Mouse (Mus musculus) heart, embryonic 13.5 days (tissue): ENCODE data around the gene LTO1. TPM values are rescaled to one million over a fixed set of nuclear protein-coding genes. Genes with fewer than 3 reads are reported as not detected.

Experiments
- ATAC-seq: fragments of 200-750 bp; cut with Nextera tagmentation; 2 replicates; pipeline ENCODE4 v1.8.0; 2017; ENCODE audit warnings: moderate TSS enrichment; ENCODE audit not compliant: insufficient number of reproducible peaks, low FRiP score, low TSS enrichment; ENCODE audit errors: extremely low read depth
- H3K27ac ChIP-seq: fragments of 300-500 bp; sonication (generic); replicated peaks from 2 replicates; pipeline ENCODE4 v1.5.1; 2015; ENCODE audit warnings: moderate library complexity, mild to moderate bottlenecking, inconsistent platforms
- H3K27me3 ChIP-seq: fragments of 300-500 bp; sonication (generic); replicated peaks from 2 replicates; pipeline ENCODE4 v1.6.1; 2015; ENCODE audit warnings: mild to moderate bottlenecking, inconsistent platforms
- H3K36me3 ChIP-seq: fragments of 300-500 bp; sonication (generic); 2 replicates; pipeline ENCODE4 v1.6.1; 2015; ENCODE audit warnings: mild to moderate bottlenecking, inconsistent platforms
- H3K4me1 ChIP-seq: fragments of 300-500 bp; sonication (generic); 2 replicates; pipeline ENCODE4 v1.6.1; 2015; ENCODE audit warnings: inconsistent platforms
- H3K4me2 ChIP-seq: fragments of 300-500 bp; sonication (generic); 2 replicates; pipeline ENCODE4 v1.6.1; 2015; ENCODE audit warnings: inconsistent platforms, mild to moderate bottlenecking, moderate library complexity
- H3K4me3 ChIP-seq: fragments of 300-500 bp; sonication (generic); 2 replicates; pipeline ENCODE4 v1.5.1; 2015; ENCODE audit warnings: moderate library complexity, mild to moderate bottlenecking, inconsistent platforms
- H3K9ac ChIP-seq: fragments of 300-500 bp; sonication (generic); 2 replicates; pipeline ENCODE4 v1.6.1; 2015; ENCODE audit warnings: inconsistent platforms, mild to moderate bottlenecking, moderate library complexity
- H3K9me3 ChIP-seq: fragments of 300-500 bp; sonication (generic); 2 replicates; pipeline ENCODE4 v1.6.1; 2016; ENCODE audit warnings: inconsistent platforms
- WGBS: fragments of 180-500 bp; shearing (Covaris S2); methylation state at CpG from one replicate; pipeline ENCODE4 v1.1.7; 2015; ENCODE audit warnings: mixed read lengths; 5-methylcytosine and 5-hydroxymethylcytosine counted together
- polyA plus RNA-seq: library from polyadenylated mRNA; unstranded; fragments of >200 nt; fragmentation: Nextera tagmentation; extraction: Ambion mirVana; gene quantifications from 2 replicates; pipeline ENCODE4 v1.2.1, GENCODE M21; 2015

LTO1 gene
- polyA plus RNA-seq, 1 experiment from 2014 or later: 19.7 TPM

- no peak overlapping the region for H3K27ac ChIP-seq
- ATAC-seq: no peak
- no peaks in the 10 kb centered on the region for H3K27me3 ChIP-seq
- H3K4me2 ChIP-seq: no peak overlapping the region
- peaks cover 25% of the 10 kb centered on the region for H3K4me1 ChIP-seq
- H3K9me3 ChIP-seq: no peaks in the 10 kb centered on the region
- H3K4me3 ChIP-seq: no peak overlapping the region
- 80% methylated on average over 3 of the region's 3 CpGs for WGBS
- H3K36me3 ChIP-seq: peaks cover 83% of the 10 kb centered on the region
- H3K9ac ChIP-seq: no peak overlapping the region
These were observed 18.4 kb downstream of the LTO1 start for GRCm38 (mm10) chr7:144933336-144933735.

GRCm38 (mm10) chr7:144933796-144934195, 18.9 kb downstream of the LTO1 start:
- Histone ChIP-seq H3K4me3 (no peak overlapping the region), H3K4me2 (no peak overlapping the region), H3K9me3 (no peaks in the 10 kb centered on the region), H3K27me3 (0 out of 2 replicates have a peak, but pooled peaks cover 1% of the 10 kb centered on the region), H3K4me1 (peaks cover 22% of the 10 kb centered on the region), H3K27ac (no peak overlapping the region), H3K9ac (no peak overlapping the region), H3K36me3 (peaks cover 83% of the 10 kb centered on the region)
- no peak for ATAC-seq
- WGBS: 89% methylated on average over 8 of the region's 8 CpGs

GRCm38 (mm10) chr7:144934901-144935300, 20.0 kb downstream of the LTO1 start:
- H3K9me3 ChIP-seq: no peaks in the 10 kb centered on the region
- 0 out of 2 replicates have a peak, but pooled peaks cover 3% of the 10 kb centered on the region for H3K27me3 ChIP-seq
- no peak overlapping the region for H3K27ac ChIP-seq
- H3K9ac ChIP-seq: no peak overlapping the region
- H3K4me2 ChIP-seq: no peak overlapping the region
- H3K4me1 ChIP-seq: peaks cover 22% of the 10 kb centered on the region
- H3K4me3 ChIP-seq: no peak overlapping the region
- no peak for ATAC-seq
- WGBS: 76% methylated on average over 5 of the region's 5 CpGs
- H3K36me3 ChIP-seq: peaks cover 73% of the 10 kb centered on the region

- Histone ChIP-seq H3K4me1 (peaks cover 28% of the 10 kb centered on the region), H3K9me3 (no peaks in the 10 kb centered on the region), H3K36me3 (peaks cover 67% of the 10 kb centered on the region), H3K4me2 (no peak overlapping the region), H3K9ac (peak overlapping the region; percentile 40; the same call in 1 of the 2 replicates), H3K27me3 (0 out of 2 replicates have a peak, but pooled peaks cover 3% of the 10 kb centered on the region), H3K4me3 (no peak overlapping the region), H3K27ac (no peak overlapping the region)
- WGBS: 51% methylated on average over 5 of the region's 5 CpGs
- no peak for ATAC-seq
These were observed 20.7 kb downstream of the LTO1 start for GRCm38 (mm10) chr7:144935563-144935962.

GRCm38 (mm10) chr7:144936311-144936880, 21.5 kb downstream of the LTO1 start:
- Histone ChIP-seq H3K27ac (no peak overlapping the region), H3K4me1 (peaks cover 35% of the 10 kb centered on the region), H3K36me3 (peaks cover 59% of the 10 kb centered on the region), H3K9ac (peak overlapping the region; percentile 40; the same call in 1 of the 2 replicates), H3K9me3 (no peaks in the 10 kb centered on the region), H3K4me3 (no peak overlapping the region), H3K4me2 (no peak overlapping the region), H3K27me3 (0 out of 2 replicates have a peak, but pooled peaks cover 3% of the 10 kb centered on the region)
- WGBS: 76% methylated on average over 4 of the region's 4 CpGs
- no peak for ATAC-seq

DNA sequence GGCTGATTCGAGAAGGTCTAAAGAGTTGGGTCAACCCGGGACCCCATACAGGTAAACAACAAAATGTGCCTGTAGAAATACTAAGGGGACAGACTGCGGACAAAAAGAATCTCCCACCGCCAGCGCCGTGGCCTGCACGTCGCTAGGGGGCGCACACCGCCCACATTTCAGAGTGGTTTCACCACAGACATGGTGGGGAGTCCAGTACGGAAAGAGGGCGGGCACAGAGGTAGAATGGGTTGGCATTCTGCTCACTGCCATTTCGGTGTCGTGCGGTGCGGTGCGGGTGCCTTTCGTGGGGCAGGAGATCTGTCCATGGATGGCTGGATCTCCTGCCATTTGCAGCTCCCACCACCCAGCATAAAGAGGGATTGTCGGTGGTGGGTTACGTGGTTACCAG, 22.6 kb downstream of the LTO1 start:
- peak overlapping the region; percentile 85 for H3K4me3 ChIP-seq
- no peak for ATAC-seq
- peaks cover 42% of the 10 kb centered on the region for H3K4me1 ChIP-seq
- peak overlapping the region; percentile 97 for H3K27ac ChIP-seq
- peaks cover 48% of the 10 kb centered on the region for H3K36me3 ChIP-seq
- H3K27me3 ChIP-seq: 0 out of 2 replicates have a peak, but pooled peaks cover 3% of the 10 kb centered on the region
- H3K9ac ChIP-seq: peak overlapping the region; percentile 89
- WGBS: 3% methylated on average over 20 of the region's 20 CpGs
- H3K9me3 ChIP-seq: no peaks in the 10 kb centered on the region
- H3K4me2 ChIP-seq: peak overlapping the region; percentile 97

GRCm38 (mm10) chr7:144937899-144938517, 23.1 kb downstream of the LTO1 start:
- H3K36me3 ChIP-seq: peaks cover 43% of the 10 kb centered on the region
- peaks cover 47% of the 10 kb centered on the region for H3K4me1 ChIP-seq
- peak overlapping the region; percentile 85 for H3K4me3 ChIP-seq
- ATAC-seq: no peak
- H3K4me2 ChIP-seq: peak overlapping the region; percentile 97
- no peaks in the 10 kb centered on the region for H3K9me3 ChIP-seq
- 0 out of 2 replicates have a peak, but pooled peaks cover 3% of the 10 kb centered on the region for H3K27me3 ChIP-seq
- H3K27ac ChIP-seq: peak overlapping the region; percentile 97
- peak overlapping the region; percentile 89 for H3K9ac ChIP-seq
- WGBS: under 1% methylated on average over 39 of the region's 39 CpGs

- peaks cover 35% of the 10 kb centered on the region for H3K36me3 ChIP-seq
- H3K9ac ChIP-seq: peak overlapping the region; percentile 89
- H3K9me3 ChIP-seq: no peaks in the 10 kb centered on the region
- peak overlapping the region; percentile 97 for H3K27ac ChIP-seq
- H3K4me1 ChIP-seq: peaks cover 52% of the 10 kb centered on the region
- WGBS: under 1% methylated on average over 32 of the region's 32 CpGs
- peak overlapping the region; percentile 85 for H3K4me3 ChIP-seq
- H3K4me2 ChIP-seq: peak overlapping the region; percentile 97
- 0 out of 2 replicates have a peak, but pooled peaks cover 3% of the 10 kb centered on the region for H3K27me3 ChIP-seq
- no peak for ATAC-seq
These were observed 23.9 kb downstream of the LTO1 start for GRCm38 (mm10) chr7:144938661-144939343.

DNA sequence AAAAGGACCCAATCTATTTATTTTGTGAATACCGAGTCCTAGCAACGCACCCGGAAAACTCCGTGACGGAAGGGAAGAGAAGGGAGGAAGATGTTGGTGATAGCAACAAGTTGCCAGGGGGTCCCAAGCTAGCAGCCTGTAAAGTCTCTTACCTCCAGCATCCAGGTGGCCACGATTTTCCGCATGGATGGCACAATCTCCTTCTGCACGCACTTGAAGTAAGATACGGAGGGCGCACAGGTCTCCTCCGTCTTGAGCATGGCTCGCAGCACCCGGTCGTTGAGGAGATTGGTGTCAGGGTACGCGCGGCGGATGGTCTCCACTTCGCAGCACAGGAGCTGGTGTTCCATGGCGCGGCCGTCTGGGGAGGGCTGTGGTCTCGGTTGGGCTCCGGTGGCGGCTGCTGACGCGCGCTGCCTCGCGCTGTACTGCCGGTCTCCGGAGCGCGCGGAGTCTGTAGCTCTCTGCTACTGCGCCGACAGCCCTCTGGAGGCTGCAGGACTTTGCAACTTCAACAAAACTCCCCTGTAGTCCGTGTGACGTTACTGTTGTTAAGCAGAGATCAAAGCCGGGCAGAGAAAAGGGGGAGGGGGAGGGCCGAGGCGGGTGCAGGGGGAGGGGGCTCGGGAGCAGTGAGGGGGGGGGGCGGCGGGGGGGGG, 24.6 kb downstream of the LTO1 start, which contains the start of gene Ccnd1:
Gene Ccnd1, minus strand, starts transcription at position 582 of the 659 bp plus-strand sequence.
- WGBS: under 1% methylated on average over 40 of the region's 45 CpGs
- H3K4me2 ChIP-seq: peak within 1 kb of the TSS; percentile 97
- H3K9ac ChIP-seq: peak within 1 kb of the TSS; percentile 89
- ATAC-seq: peak; percentile 9; the same call in 1 of the 2 replicates
- H3K9me3 ChIP-seq: no peaks in the 10 kb centered on the region
- H3K4me3 ChIP-seq: peak within 1 kb of the TSS; percentile 85
- peaks cover 28% of the 10 kb centered on the region for H3K36me3 ChIP-seq
- H3K4me1 ChIP-seq: peaks cover 52% of the 10 kb centered on the region
- H3K27ac ChIP-seq: peak within 1 kb of the TSS; percentile 97
- H3K27me3 ChIP-seq: 0 out of 2 replicates have a peak, but pooled peaks cover 3% of the 10 kb centered on the region

DNA sequence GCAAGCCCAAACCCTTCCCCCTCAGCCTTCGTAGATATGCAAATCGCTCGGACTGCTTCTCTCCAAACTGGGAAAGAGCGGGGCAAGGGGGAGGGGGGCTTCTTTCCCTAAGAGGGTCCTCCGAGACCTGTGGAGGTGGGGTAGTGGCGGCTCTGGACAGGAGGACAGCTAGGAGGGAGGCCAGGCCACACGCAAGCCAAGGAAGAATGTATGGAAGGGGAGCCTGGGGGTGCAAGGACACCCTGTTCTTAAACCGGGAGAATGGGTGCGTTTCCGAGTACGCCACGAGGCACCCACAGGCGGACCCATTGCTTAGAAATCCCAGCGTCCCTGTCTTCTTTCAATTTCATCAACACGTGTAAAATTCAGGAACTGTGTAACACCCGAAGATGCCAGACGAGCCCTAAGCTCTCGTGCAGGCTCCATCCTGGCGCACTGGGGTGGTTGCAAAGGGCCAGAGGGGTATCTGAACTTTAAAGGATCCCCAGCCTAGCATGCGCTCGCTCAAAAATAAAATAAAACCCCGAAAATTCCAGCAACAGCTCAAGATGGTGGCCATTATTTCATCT, 25.2 kb downstream of the LTO1 start:
- peak overlapping the region; percentile 97 for H3K27ac ChIP-seq
- peak overlapping the region; percentile 97 for H3K4me2 ChIP-seq
- H3K36me3 ChIP-seq: peaks cover 22% of the 10 kb centered on the region
- H3K9me3 ChIP-seq: no peaks in the 10 kb centered on the region
- peaks cover 52% of the 10 kb centered on the region for H3K4me1 ChIP-seq
- under 1% methylated on average over 22 of the region's 22 CpGs for WGBS
- peak; percentile 2; the same call in 1 of the 2 replicates for ATAC-seq
- H3K9ac ChIP-seq: peak overlapping the region; percentile 89
- 0 out of 2 replicates have a peak, but pooled peaks cover 3% of the 10 kb centered on the region for H3K27me3 ChIP-seq
- peak overlapping the region; percentile 85 for H3K4me3 ChIP-seq
